Mouse (Mus musculus) splenic B cell, adult 2 months (primary cell): ENCODE measurements around the gene Bnipl.
A peak's percentile ranks its signal among the peaks of the same experiment; 100 is the strongest.

Experiments
- DNase-seq: peaks from one replicate; pipeline ENCODE4 v3.0.0-alpha.2; 2011; ENCODE audit warnings: low read depth, low spot score
- H3K27me3 ChIP-seq: 2 replicates; pipeline ENCODE4 v1.6.1; 2012; ENCODE audit warnings: mild to moderate bottlenecking, low read length, moderate library complexity, mixed read lengths; ENCODE audit not compliant: control insufficient read depth, poor library complexity, insufficient read depth, severe bottlenecking
- H3K36me3 ChIP-seq: 2 replicates; pipeline ENCODE4 v1.6.1; 2012; ENCODE audit warnings: mild to moderate bottlenecking, low read length, moderate library complexity, mixed read lengths; ENCODE audit not compliant: control insufficient read depth, poor library complexity, insufficient read depth, severe bottlenecking

The Bnipl gene

DNA sequence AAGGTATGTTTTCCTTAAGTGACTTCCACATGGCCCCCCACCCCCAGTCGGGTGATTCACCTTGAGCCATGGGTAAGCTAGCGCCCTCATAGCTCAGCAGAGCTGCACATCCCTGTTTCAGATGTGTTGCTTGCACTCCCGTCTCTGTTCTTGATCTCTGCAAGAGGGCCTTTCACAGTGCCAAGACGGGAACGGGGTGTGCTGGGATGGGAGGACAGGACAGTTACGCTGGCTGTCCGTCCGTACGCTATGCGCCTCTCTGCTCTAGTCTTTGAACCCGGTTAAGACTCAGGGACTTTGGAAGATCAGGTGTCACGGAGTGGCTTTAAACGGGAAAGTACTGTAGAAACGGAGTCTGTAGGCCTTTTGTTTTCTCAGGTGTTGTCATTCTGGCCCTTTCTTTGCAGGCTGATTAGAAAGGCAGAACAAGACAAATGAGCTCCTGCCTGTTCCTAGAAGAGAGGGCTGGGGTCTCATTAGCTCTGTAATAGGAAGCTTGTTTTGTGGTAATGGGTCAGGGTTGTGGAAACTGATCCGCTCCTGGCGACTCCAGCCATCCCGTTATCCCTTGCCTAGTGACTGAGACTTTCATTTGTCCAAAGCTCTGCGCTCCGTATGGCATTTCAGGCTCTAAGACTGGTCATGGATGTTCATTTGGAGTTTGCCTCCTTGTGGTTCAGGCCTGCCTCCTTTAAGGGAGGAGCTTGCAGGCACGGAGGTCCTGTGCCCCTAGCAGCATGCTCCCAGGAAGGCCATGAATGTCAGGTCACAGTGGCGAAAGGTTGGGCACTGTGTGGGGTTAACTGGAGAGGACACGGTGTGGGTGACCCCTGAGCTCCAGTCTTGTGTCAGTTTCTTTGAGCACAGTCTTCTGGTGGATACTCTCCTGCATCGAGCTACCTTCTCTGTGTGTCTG is 15.3 kb downstream of the Bnipl start:
- DNase-seq, result no peak
- peaks cover 19% of the 10 kb centered on the region for H3K36me3 ChIP-seq
- no peaks in the 10 kb centered on the region for H3K27me3 ChIP-seq

DNA sequence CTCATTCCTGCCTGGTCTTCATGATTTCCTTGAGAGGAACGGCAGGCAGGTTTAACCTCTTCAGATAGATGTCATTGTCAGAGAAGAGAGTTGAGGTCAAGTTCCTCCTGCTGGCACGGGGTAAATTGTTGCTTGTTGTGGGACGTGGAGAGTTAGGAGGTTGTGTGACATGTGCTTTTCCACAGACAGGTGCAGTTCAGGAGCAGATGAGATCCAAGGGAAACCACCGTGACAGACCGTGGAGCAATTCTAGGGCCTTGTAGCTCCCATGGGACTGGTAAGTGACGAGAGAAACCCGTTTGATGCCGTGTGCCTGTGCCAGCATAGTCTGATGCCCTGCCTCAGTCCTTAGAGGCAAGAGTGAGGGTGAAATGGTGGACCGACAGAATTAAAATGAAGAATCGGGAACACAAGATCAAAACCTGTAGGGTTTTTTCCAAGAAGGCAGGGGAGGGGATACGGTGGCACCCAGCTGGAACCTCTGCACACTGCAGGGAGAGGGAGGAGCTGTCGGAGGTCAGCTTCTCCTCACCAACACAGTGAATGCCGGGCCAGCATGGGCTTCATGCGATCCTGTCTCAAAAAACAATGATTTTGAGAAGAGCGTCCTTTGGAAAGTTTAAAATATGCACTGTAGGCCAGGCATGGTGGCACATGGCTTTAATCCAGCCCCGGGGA is 17.6 kb downstream of the Bnipl start:
- no peaks in the 10 kb centered on the region for H3K27me3 ChIP-seq
- H3K36me3 ChIP-seq, result peaks cover 19% of the 10 kb centered on the region
- peak; percentile 20 for DNase-seq

DNA sequence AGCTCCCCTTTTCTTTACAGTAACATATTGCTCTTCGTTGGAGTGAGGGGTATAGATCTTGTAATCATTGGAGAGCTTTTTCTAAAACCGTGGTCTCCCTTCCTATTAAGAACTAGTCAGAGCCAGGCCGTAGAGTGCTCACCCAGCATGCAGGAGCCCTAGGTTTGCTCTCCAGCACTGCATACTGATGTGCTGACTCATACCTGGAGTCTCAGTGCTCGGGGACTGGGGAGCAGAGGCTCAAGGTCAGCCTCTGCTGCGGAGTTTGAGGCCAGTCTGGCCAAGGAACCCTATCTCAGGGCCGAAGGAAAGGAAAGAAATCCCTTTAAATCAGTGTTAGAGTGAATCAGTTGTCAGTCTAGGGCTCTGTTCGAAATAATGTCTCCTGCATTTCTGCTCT is 18.2 kb downstream of the Bnipl start:
- peaks cover 19% of the 10 kb centered on the region for H3K36me3 ChIP-seq
- no peak for DNase-seq
- no peaks in the 10 kb centered on the region for H3K27me3 ChIP-seq

GRCm38 (mm10) chr3:95231298-95232221 is 19.4 kb downstream of the Bnipl start, which contains the start of gene Mllt11:
Gene Mllt11 (minus strand): TSS chr3:95232171.
- Histone ChIP-seq H3K27me3 (no peaks in the 10 kb centered on the region), H3K36me3 (peaks cover 19% of the 10 kb centered on the region)
- peak; percentile 53 for DNase-seq

DNA sequence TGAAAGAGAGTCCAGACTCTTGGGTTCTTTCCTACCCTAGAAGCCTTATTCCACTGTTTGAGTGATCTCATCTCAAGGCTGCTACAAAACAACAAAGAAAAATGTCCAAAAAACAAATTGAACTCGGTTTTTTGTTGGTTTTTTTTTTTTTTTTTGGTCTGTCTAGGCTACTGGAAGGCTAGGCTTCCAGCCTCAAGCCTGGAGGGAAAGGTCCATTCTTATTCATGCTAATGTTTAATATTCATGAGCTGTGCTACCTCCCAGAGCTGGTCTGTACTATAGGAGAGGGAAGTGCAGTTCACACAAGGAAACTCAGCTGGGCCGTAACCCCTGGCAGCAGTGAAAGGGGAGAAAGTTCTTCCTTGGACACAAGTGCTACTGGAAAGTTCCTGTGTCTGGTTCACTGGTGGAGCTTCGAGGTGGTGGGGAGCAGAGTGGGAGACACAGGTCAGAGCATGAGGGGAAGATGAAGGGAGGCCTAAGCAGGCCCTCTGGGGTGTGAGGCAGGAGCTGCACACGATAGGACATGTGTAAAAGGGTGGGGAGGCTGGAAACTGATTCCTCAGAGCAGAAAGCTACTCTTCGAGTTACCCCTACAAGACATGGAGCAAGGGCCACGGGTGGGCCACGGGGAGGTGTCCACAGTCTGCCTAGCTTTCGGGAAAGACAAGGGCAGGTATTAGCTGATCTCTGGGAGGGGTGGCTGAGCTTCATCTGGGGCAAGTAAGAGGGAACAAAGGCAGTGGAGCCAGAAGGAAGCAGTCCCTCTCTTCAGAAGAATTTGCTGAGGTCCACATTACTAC is 20.3 kb downstream of the Bnipl start:
- no peaks in the 10 kb centered on the region for H3K27me3 ChIP-seq
- peak; percentile 23 for DNase-seq
- peaks cover 16% of the 10 kb centered on the region for H3K36me3 ChIP-seq

GRCm38 (mm10) chr3:95229781-95230494 is 21.1 kb downstream of the Bnipl start:
- Histone ChIP-seq H3K27me3 (no peaks in the 10 kb centered on the region), H3K36me3 (peaks cover 15% of the 10 kb centered on the region)
- DNase-seq, result peak; percentile 51

GRCm38 (mm10) chr3:95228894-95229780 is 21.9 kb downstream of the Bnipl start:
- H3K27me3 ChIP-seq, result no peaks in the 10 kb centered on the region
- peak; percentile 40 for DNase-seq
- peaks cover 9% of the 10 kb centered on the region for H3K36me3 ChIP-seq

DNA sequence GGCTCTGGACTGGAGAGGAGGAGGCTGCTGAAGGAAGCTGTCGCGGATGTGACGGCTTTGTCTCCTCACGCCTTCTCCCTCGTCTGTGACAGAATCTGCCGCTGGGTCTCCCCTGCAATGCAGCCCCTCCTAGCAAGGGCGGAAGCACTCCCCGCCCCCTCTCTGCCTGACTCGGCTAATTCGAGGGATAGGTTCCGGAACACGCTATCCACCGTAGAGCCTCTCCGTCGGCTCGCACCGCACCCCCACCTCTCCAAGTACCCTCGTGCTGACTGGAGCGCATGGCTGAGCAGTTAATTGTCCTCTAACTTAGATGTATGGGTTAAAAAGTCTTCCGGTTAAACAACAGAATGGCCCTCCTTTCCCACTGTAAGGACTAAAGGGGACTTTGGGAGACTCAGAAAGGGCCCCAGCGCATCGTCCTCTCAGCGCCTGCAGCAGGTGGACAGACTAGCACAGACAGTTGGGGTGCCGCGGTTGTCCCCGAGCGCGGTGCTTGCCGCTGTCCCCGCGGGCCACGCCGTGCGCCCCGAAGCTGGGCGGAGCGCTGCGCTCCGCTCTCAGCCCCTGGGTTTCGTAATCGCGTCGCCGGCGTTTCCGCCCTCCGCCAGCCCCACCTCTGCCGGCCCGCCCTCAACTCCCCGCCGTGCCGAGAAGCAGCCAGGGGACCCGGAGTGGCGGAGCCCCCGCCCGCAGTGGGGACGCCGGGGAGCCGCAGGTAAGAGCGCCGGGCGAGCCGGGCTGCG is 22.7 kb downstream of the Bnipl start, which contains the start of gene Cdc42se1:
Cdc42se1 (plus strand) TSS at position 585 of the 746 bp plus-strand sequence.
- DNase-seq, result peak; percentile 85
- H3K27me3 ChIP-seq, result no peaks in the 10 kb centered on the region
- peaks cover 10% of the 10 kb centered on the region for H3K36me3 ChIP-seq

- no peak for DNase-seq
- no peaks in the 10 kb centered on the region for H3K27me3 ChIP-seq
- peaks cover 5% of the 10 kb centered on the region; the same call in 1 of the 2 replicates for H3K36me3 ChIP-seq
These were observed 23.8 kb downstream of the Bnipl start for GRCm38 (mm10) chr3:95227214-95227613.

GRCm38 (mm10) chr3:95224295-95224694 is 26.7 kb downstream of the Bnipl start:
- Histone ChIP-seq H3K36me3 (peaks cover 5% of the 10 kb centered on the region), H3K27me3 (no peaks in the 10 kb centered on the region)
- no peak for DNase-seq

DNA sequence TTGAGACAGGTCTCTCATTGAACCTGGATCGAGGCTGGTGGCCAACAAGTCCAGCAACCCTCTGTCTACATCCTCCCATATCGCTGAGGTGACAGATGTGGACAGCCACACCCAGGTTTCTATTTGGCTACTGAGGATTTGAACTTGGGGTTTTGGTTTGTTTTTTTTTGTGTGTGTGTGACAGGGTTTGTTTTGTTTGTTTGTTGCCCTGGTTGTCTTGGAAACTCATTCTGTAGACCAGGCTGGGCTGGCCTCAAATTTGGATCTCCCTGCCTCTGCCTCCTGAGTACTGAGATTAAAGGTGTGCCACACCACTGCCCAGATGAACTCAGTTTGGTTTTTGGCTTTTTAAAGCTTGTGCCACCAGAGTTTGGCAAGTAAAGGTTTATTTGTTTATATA is 28.0 kb downstream of the Bnipl start:
- no peak for DNase-seq
- H3K36me3 ChIP-seq, result peaks cover 5% of the 10 kb centered on the region
- no peaks in the 10 kb centered on the region for H3K27me3 ChIP-seq

- peak; percentile 33 for DNase-seq
- Histone ChIP-seq H3K27me3 (no peaks in the 10 kb centered on the region), H3K36me3 (peaks cover 9% of the 10 kb centered on the region)
These were observed 32.4 kb downstream of the Bnipl start for GRCm38 (mm10) chr3:95218466-95219137.
